Mouse (Mus musculus) MEL (cell line): ENCODE results near the gene Il27.

Experiments used
- CTCF ChIP-seq, 3 experiments: IDR thresholded peaks in 2 of 3; conservative IDR thresholded peaks in 1 of 3; 2 replicates each; pipeline ENCODE4 v1.5.1; 2011 to 2012; ENCODE audit warnings: low read length in 3 of 3, low read depth in 2 of 3, mild to moderate bottlenecking in 2 of 3, improper control_type of control experiment in 1 of 3, inconsistent platforms in 1 of 3, mixed read lengths in 1 of 3, moderate library complexity in 1 of 3; ENCODE audit not compliant: control insufficient read depth in 1 of 3, insufficient read depth in 1 of 3, poor library complexity in 1 of 3, severe bottlenecking in 1 of 3
- ELF1 ChIP-seq: IDR thresholded peaks from 2 replicates; pipeline ENCODE4 v1.6.1; 2014; ENCODE audit warnings: low read depth, mild to moderate bottlenecking, inconsistent platforms, low read length, improper control_type of control experiment, moderate library complexity
- EP300 ChIP-seq, 2 experiments: IDR thresholded peaks; 2 replicates each; pipeline ENCODE4 v1.6.1; 2011; ENCODE audit warnings: improper control_type of control experiment in 2 of 2, low read length in 2 of 2, low read depth in 1 of 2, mild to moderate bottlenecking in 1 of 2
- GABPA ChIP-seq: IDR thresholded peaks from 2 replicates; pipeline ENCODE4 v1.6.1; 2012; ENCODE audit warnings: low read depth, mild to moderate bottlenecking, inconsistent platforms, low read length, improper control_type of control experiment, moderate library complexity
- MAZ ChIP-seq: IDR thresholded peaks from 2 replicates; pipeline ENCODE4 v1.6.1; 2012; ENCODE audit warnings: low read depth, mild to moderate bottlenecking, inconsistent platforms, low read length, improper control_type of control experiment
- NELFE ChIP-seq: IDR thresholded peaks from 2 replicates; pipeline ENCODE4 v1.6.1; 2011; ENCODE audit warnings: low read depth, low read length, improper control_type of control experiment
- POLR2A ChIP-seq, 2 experiments: IDR thresholded peaks; 2 replicates each; pipeline ENCODE4 v1.6.1; 2011 to 2012; ENCODE audit warnings: low read length in 2 of 2, mild to moderate bottlenecking in 2 of 2, control low read depth in 1 of 2, improper control_type of control experiment in 1 of 2, low read depth in 1 of 2, moderate library complexity in 1 of 2; ENCODE audit not compliant: control insufficient read depth in 1 of 2, insufficient read depth in 1 of 2, poor library complexity in 1 of 2
- POLR2AphosphoS5 ChIP-seq: IDR thresholded peaks from 2 replicates; pipeline ENCODE4 v1.6.1; 2012; ENCODE audit warnings: low read depth, borderline replicate concordance, mild to moderate bottlenecking, inconsistent platforms, low read length, moderate library complexity, mixed read lengths
- USF1 ChIP-seq: IDR thresholded peaks from 2 replicates; pipeline ENCODE4 v1.6.1; 2014; ENCODE audit warnings: low read depth, mild to moderate bottlenecking, inconsistent platforms, low read length, improper control_type of control experiment, moderate library complexity
- USF2 ChIP-seq, 2 experiments: IDR thresholded peaks; 2 replicates each; pipeline ENCODE4 v1.6.1; 2011 to 2012; ENCODE audit warnings: improper control_type of control experiment in 2 of 2, low read length in 2 of 2, borderline replicate concordance in 1 of 2, inconsistent platforms in 1 of 2, low read depth in 1 of 2, mild to moderate bottlenecking in 1 of 2; ENCODE audit not compliant: insufficient read depth in 1 of 2

DNA sequence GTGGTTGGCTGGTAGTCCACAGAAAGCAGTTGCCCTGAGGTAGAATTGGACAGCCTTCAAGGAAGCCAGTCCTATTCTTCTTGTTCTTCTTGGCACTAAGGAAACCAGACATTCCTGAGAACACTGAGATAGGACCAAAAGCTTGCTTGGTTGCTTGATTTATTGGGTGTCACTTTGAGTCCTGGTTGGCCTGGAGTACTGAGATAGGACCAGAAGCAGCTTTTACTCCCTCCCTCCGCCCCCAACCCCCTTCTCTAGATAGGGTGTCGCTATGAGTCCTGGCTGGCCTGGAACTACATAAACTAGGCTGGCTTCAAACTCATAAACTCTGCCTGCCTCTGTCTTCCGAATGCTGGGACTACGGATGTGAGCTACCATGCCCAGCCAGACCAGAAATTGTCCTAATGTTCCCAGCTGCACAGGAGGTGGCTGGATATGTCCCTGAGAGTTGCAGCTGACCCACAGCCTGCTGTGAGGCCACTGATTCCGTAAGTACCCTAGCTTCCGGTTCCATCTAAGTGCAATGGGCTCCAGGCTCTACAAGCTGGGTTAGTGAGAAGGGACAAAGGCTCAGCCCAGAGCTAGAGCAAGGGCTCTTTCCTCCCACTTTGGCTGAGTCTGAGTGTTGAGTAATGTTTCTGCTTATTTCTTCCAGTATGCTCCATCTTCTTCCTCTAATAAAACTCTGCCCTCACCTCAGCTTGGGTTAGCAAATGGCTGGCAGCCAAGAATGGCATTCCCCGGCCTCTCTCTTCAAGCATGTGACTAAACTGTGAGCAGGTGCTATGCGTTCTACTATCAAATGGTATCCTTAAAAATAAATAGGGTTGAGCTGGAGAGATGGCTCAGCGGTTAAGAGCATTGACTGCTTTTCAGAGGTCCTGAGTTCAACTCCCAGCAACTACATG, 27.0 kb upstream of the Il27 start:
- TF ChIP-seq POLR2A (IDR thresholded peaks at IDR 0.05; ENCODE audit: control insufficient read depth in 1 of 2, insufficient read depth in 1 of 2, low read depth in 1 of 2, low read length in 2 of 2, poor library complexity in 1 of 2) (no peak), NELFE (no peak), USF2 (IDR thresholded peaks at IDR 0.05; ENCODE audit: borderline replicate concordance in 1 of 2, insufficient read depth in 1 of 2, low read depth in 1 of 2, low read length in 2 of 2) (no peak), CTCF (IDR thresholded peaks at IDR 0.05 in 2 of 3, conservative IDR thresholded peaks at IDR 0.05 in 1 of 3; ENCODE audit: control insufficient read depth in 1 of 3, insufficient read depth in 1 of 3, low read depth in 2 of 3, low read length in 3 of 3, poor library complexity in 1 of 3, severe bottlenecking in 1 of 3) (no peak), GABPA (no peak), MAZ (peak; percentile 84), ELF1 (no peak), EP300 (IDR thresholded peaks at IDR 0.05; ENCODE audit: low read depth in 1 of 2, low read length in 2 of 2) (peak; percentile 89), USF1 (peak; percentile 59; the same call in 1 of the 2 replicates), POLR2AphosphoS5 (no peak)
